Mouse (Mus musculus): ENCODE data around the gene Akt2. TPM values are rescaled to one million over a fixed set of nuclear protein-coding genes. Genes with fewer than 3 reads are reported as not detected.
"Not testable (repeated sequence)": the region's sequence is repeated elsewhere in the genome, so short reads cannot be mapped to it uniquely, and the experiment has no call there.

The Akt2 gene
- polyA plus RNA-seq, 1 experiment from 2014 or later: 98.9 TPM

- Histone ChIP-seq H3K27ac (ENCODE audit: low read depth) (no peak overlapping the region), H3K9me3 (ENCODE audit: low read depth, low read length) (no peaks in the 10 kb centered on the region), H3K9ac (no peak overlapping the region), H3K27me3 (ENCODE audit: insufficient read depth, low read length) (no peaks in the 10 kb centered on the region), H3K36me3 (ENCODE audit: insufficient read depth) (peaks cover 59% of the 10 kb centered on the region), H3K4me3 (ENCODE audit: low read depth, low read length) (no peak overlapping the region), H3K4me1 (ENCODE audit: insufficient read depth) (no peaks in the 10 kb centered on the region), H3K4me2 (no peak overlapping the region)
- TF ChIP-seq CTCF (IDR thresholded peaks at IDR 0.05; ENCODE audit: low read depth): no peak
- ATAC-seq (ENCODE audit: insufficient read depth) (no peak), DNase-seq (no peak)
- 72% methylated on average over 8 of the region's 8 CpGs for WGBS
Observed at GRCm38 (mm10) chr7:27613751-27614499, 22.6 kb downstream of the Akt2 start.

GRCm38 (mm10) chr7:27621028-27621427, 29.7 kb downstream of the Akt2 start:
- H3K27me3 ChIP-seq (ENCODE audit: insufficient read depth, low read length): no peaks in the 10 kb centered on the region
- no peaks in the 10 kb centered on the region for H3K9me3 ChIP-seq (ENCODE audit: low read depth, low read length)
- no peak for DNase-seq
- peaks cover 85% of the 10 kb centered on the region for H3K36me3 ChIP-seq (ENCODE audit: insufficient read depth)
- WGBS: 85% methylated on average over 6 of the region's 6 CpGs
- no peak overlapping the region for H3K4me3 ChIP-seq (ENCODE audit: low read depth, low read length)
- H3K4me2 ChIP-seq: no peak overlapping the region
- H3K27ac ChIP-seq (ENCODE audit: low read depth): no peak overlapping the region
- no peaks in the 10 kb centered on the region for H3K4me1 ChIP-seq (ENCODE audit: insufficient read depth)
- H3K9ac ChIP-seq: no peak overlapping the region
- ATAC-seq (ENCODE audit: insufficient read depth): no peak
- no peak for TF ChIP-seq CTCF (IDR thresholded peaks at IDR 0.05; ENCODE audit: low read depth)

DNA sequence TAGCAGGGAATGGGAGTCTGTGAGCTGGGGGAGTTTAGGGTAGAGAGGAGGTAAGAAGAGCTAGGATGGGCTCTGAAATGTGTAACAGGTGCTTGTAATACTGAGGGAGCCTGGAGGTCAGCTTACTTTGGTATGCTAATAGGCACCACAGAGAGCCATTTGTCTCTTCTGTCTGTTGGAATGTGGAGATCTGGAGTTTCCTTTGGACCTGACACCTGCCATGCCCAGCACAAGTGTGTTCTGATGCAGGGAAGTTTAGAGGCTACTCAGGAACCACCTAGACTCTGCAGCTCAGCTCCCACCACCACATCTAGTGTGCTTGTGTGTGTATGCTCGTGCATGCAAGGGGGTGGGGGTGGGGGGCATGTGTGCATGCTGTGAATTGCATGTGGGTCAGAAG, 30.9 kb downstream of the Akt2 start:
- no peak for TF ChIP-seq CTCF (IDR thresholded peaks at IDR 0.05; ENCODE audit: low read depth)
- Histone ChIP-seq H3K36me3 (ENCODE audit: insufficient read depth) (peaks cover 83% of the 10 kb centered on the region), H3K4me2 (no peak overlapping the region), H3K4me3 (ENCODE audit: low read depth, low read length) (no peak overlapping the region), H3K27me3 (ENCODE audit: insufficient read depth, low read length) (no peaks in the 10 kb centered on the region), H3K9me3 (ENCODE audit: low read depth, low read length) (no peaks in the 10 kb centered on the region), H3K9ac (no peak overlapping the region), H3K4me1 (ENCODE audit: insufficient read depth) (no peaks in the 10 kb centered on the region), H3K27ac (ENCODE audit: low read depth) (no peak overlapping the region)
- WGBS: 55% methylated on average over 1 of the region's 1 CpGs
- ATAC-seq (ENCODE audit: insufficient read depth): no peak
- no peak for DNase-seq

GRCm38 (mm10) chr7:27624967-27625366, 33.6 kb downstream of the Akt2 start:
- Histone ChIP-seq H3K9ac (no peak overlapping the region), H3K27ac (ENCODE audit: low read depth) (no peak overlapping the region), H3K4me1 (ENCODE audit: insufficient read depth) (no peaks in the 10 kb centered on the region), H3K36me3 (ENCODE audit: insufficient read depth) (peaks cover 85% of the 10 kb centered on the region), H3K4me2 (no peak overlapping the region), H3K27me3 (ENCODE audit: insufficient read depth, low read length) (no peaks in the 10 kb centered on the region), H3K9me3 (ENCODE audit: low read depth, low read length) (no peaks in the 10 kb centered on the region), H3K4me3 (ENCODE audit: low read depth, low read length) (no peak overlapping the region)
- TF ChIP-seq CTCF (IDR thresholded peaks at IDR 0.05; ENCODE audit: low read depth): no peak
- ATAC-seq (ENCODE audit: insufficient read depth): no peak
- no peak for DNase-seq

DNA sequence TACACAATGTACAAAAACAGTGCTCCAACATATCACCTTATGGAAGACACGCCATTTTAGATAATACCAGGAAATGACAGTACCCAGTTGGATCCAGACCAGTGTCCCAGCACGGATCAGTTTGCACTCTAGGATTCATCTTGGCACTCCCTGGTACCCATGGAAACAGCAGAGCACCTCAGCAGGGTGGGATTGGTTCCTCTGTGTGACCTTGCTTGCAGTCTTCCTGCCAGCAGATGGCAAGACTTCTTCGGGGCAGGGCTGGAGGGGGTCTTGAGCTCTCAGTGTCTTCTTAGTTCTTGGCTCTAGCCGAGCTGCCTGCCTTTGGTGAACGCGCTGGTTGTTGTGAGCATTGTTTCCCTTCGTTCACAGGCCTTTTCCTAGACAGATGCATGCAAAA, 36.4 kb downstream of the Akt2 start:
- no peaks in the 10 kb centered on the region for H3K4me1 ChIP-seq (ENCODE audit: insufficient read depth)
- no peaks in the 10 kb centered on the region for H3K9me3 ChIP-seq (ENCODE audit: low read depth, low read length)
- ATAC-seq (ENCODE audit: insufficient read depth) (no peak), DNase-seq (no peak)
- no peak for TF ChIP-seq CTCF (IDR thresholded peaks at IDR 0.05; ENCODE audit: low read depth)
- 87% methylated on average over 7 of the region's 7 CpGs for WGBS
- no peak overlapping the region for H3K9ac ChIP-seq
- no peak overlapping the region for H3K4me2 ChIP-seq
- H3K4me3 ChIP-seq (ENCODE audit: low read depth, low read length): no peak overlapping the region
- H3K27ac ChIP-seq (ENCODE audit: low read depth): no peak overlapping the region
- H3K36me3 ChIP-seq (ENCODE audit: insufficient read depth): peaks cover 82% of the 10 kb centered on the region
- no peaks in the 10 kb centered on the region for H3K27me3 ChIP-seq (ENCODE audit: insufficient read depth, low read length)

DNA sequence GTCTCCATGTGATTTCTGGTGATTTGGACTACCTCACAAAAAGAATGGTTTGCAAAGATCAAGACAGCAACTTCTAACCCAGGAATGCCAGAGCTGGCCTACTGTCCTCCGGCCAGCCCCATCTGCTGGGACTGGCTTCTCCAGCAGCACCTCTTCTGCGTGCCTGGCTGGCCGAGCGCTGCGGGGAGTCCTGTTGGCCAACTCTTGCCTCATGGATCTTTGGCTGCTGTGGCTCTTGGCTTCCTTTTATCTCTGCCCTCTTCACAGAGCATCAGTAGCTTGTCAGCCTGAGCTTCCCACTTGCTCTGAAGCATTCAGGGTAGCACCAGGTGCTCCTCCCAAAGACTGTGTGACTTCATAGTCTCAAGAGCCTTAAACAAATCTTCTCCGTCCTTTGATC, 36.8 kb downstream of the Akt2 start:
- H3K9ac ChIP-seq: no peak overlapping the region
- no peak overlapping the region for H3K27ac ChIP-seq (ENCODE audit: low read depth)
- H3K36me3 ChIP-seq (ENCODE audit: insufficient read depth): peaks cover 87% of the 10 kb centered on the region
- H3K4me3 ChIP-seq (ENCODE audit: low read depth, low read length): no peak overlapping the region
- H3K9me3 ChIP-seq (ENCODE audit: low read depth, low read length): no peaks in the 10 kb centered on the region
- TF ChIP-seq CTCF (IDR thresholded peaks at IDR 0.05; ENCODE audit: low read depth): no peak
- no peaks in the 10 kb centered on the region for H3K27me3 ChIP-seq (ENCODE audit: insufficient read depth, low read length)
- DNase-seq: no peak
- no peak for ATAC-seq (ENCODE audit: insufficient read depth)
- no peaks in the 10 kb centered on the region for H3K4me1 ChIP-seq (ENCODE audit: insufficient read depth)
- no peak overlapping the region for H3K4me2 ChIP-seq
- WGBS: 95% methylated on average over 6 of the region's 6 CpGs

DNA sequence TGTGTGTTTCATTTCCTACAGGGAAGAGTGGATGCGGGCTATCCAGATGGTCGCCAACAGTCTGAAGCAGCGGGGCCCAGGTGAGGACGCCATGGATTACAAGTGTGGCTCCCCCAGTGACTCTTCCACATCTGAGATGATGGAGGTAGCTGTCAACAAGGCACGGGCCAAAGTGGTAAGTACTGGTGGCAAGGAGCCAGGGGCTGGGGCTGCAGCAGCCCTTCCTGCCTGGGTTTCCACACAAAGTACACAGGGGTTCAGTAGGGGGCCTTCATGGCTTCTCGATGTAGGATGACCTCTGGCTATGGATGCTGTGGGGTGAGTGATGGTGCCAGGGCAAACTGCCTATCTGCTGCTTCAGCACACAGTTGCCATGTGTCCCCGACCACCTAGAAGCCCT, 37.5 kb downstream of the Akt2 start:
- not testable (repeated sequence) for H3K4me1 ChIP-seq (ENCODE audit: insufficient read depth); H3K27ac ChIP-seq (ENCODE audit: low read depth); H3K9ac ChIP-seq; H3K27me3 ChIP-seq (ENCODE audit: insufficient read depth, low read length); H3K9me3 ChIP-seq (ENCODE audit: low read depth, low read length); H3K4me2 ChIP-seq; ATAC-seq (ENCODE audit: insufficient read depth); DNase-seq; H3K4me3 ChIP-seq (ENCODE audit: low read depth, low read length)
- H3K36me3 ChIP-seq (ENCODE audit: insufficient read depth): peaks cover 88% of the 10 kb centered on the region
- WGBS: 94% methylated on average over 7 of the region's 7 CpGs
